Mouse (Mus musculus): ENCODE results near the gene Snx19.

- TF ChIP-seq CTCF (IDR thresholded peaks at IDR 0.05; ENCODE audit: low read depth) (peak; percentile 79), EP300 (IDR thresholded peaks at IDR 0.05; ENCODE audit: low read depth) (no peak)
These were observed 4.0 kb upstream of the Snx19 start for GRCm38 (mm10) chr9:30422940-30423339.

Measured in heart, postnatal 0 days (tissue).